Mouse (Mus musculus) C2C12 (cell line): ENCODE results near the gene Bag3.

Experiments used
- CEBPB ChIP-seq: IDR thresholded peaks from one replicate; pipeline ENCODE4 v1.6.1; 2011; ENCODE audit warnings: low read depth, mild to moderate bottlenecking, control low read depth, moderate library complexity
- CTCF ChIP-seq: IDR thresholded peaks from one replicate; pipeline ENCODE4 v1.5.1; 2011; ENCODE audit not compliant: control insufficient read depth, insufficient read depth, insufficient read length
- MAX ChIP-seq: IDR thresholded peaks from one replicate; pipeline ENCODE4 v1.6.1; 2011; ENCODE audit warnings: mild to moderate bottlenecking, control low read depth

- no peak for TF ChIP-seq CTCF
- TF ChIP-seq MAX: no peak
- TF ChIP-seq CEBPB: no peak
These were observed 5.7 kb downstream of the Bag3 start for GRCm38 (mm10) chr7:128529126-128529525.
